Mouse (Mus musculus) layer of hippocampus, adult 8-10 months (tissue): Measurements from ENCODE around the gene Cyb561d1. TPM values are rescaled to one million over a fixed set of nuclear protein-coding genes. Genes with fewer than 3 reads are reported as not detected.
"Not testable (repeated sequence)": the region's sequence is repeated elsewhere in the genome, so short reads cannot be mapped to it uniquely, and the experiment has no call there.

Experiments used
- DNase-seq, 2 experiments: peaks; one replicate each; pipeline ENCODE4 v3.0.0; 2022; ENCODE audit warnings: low spot score in 2 of 2
- total RNA-seq, 4 experiments: library from RNA; stranded (reverse); gene quantifications; 2 replicates each; pipeline ENCODE4 v1.2.4; 2022

Cyb561d1 gene
- 10 to 100 TPM; 15.7 to 21.2 (median 18.9) TPM for total RNA-seq

GRCm38 (mm10) chr3:108200329-108201323 lies at the start of gene Cyb561d1:
TSS of gene Cyb561d1 (minus strand) at chr3:108201212.
- DNase-seq, result peak; percentile 88 to 89

GRCm38 (mm10) chr3:108246857-108247256 lies 45.8 kb upstream of the Cyb561d1 start:
- no peak for DNase-seq

- DNase-seq, result no peak
Observed at GRCm38 (mm10) chr3:108241243-108241839, 40.3 kb upstream of the Cyb561d1 start.

- DNase-seq, result not testable (repeated sequence)
Observed at GRCm38 (mm10) chr3:108237474-108238102, 36.6 kb upstream of the Cyb561d1 start.

- no peak for DNase-seq
Observed at GRCm38 (mm10) chr3:108231646-108232045, 30.6 kb upstream of the Cyb561d1 start.

- DNase-seq, result no peak
Observed at GRCm38 (mm10) chr3:108227521-108227920, 26.5 kb upstream of the Cyb561d1 start.

GRCm38 (mm10) chr3:108226558-108227350 lies 25.7 kb upstream of the Cyb561d1 start, which contains the start of gene Sypl2:
TSS of gene Sypl2 (minus strand) at chr3:108226648.
- no peak for DNase-seq

GRCm38 (mm10) chr3:108225711-108226557 lies 24.9 kb upstream of the Cyb561d1 start:
- no peak for DNase-seq

GRCm38 (mm10) chr3:108220661-108221060 lies 19.6 kb upstream of the Cyb561d1 start:
- DNase-seq, result no peak

GRCm38 (mm10) chr3:108214734-108215133 lies 13.7 kb upstream of the Cyb561d1 start:
- DNase-seq, result no peak

- no peak for DNase-seq
Observed at GRCm38 (mm10) chr3:108212406-108212805, 11.4 kb upstream of the Cyb561d1 start.

GRCm38 (mm10) chr3:108211845-108212244 lies 10.8 kb upstream of the Cyb561d1 start:
- peak in 1 of 2 experiments; percentile 44 for DNase-seq

GRCm38 (mm10) chr3:108210771-108211139 lies 9.7 kb upstream of the Cyb561d1 start, which contains the start of gene Atxn7l2:
TSS of gene Atxn7l2 (minus strand) at chr3:108210934.
- DNase-seq, result no peak

- peak; percentile 94 for DNase-seq
Observed at GRCm38 (mm10) chr3:108209946-108210770, 9.1 kb upstream of the Cyb561d1 start.

- DNase-seq, result peak in 1 of 2 experiments; percentile 14
Observed at GRCm38 (mm10) chr3:108209536-108209935, 8.5 kb upstream of the Cyb561d1 start.

- DNase-seq, result no peak
Observed at GRCm38 (mm10) chr3:108209001-108209400, 8.0 kb upstream of the Cyb561d1 start.

- DNase-seq, result peak in 1 of 2 experiments; percentile 17
Observed at GRCm38 (mm10) chr3:108206731-108207375, 5.8 kb upstream of the Cyb561d1 start.

- DNase-seq, result peak in 1 of 2 experiments; percentile 3
Observed at GRCm38 (mm10) chr3:108205601-108206000, 4.6 kb upstream of the Cyb561d1 start.
